Mouse (Mus musculus) forebrain, embryonic 15.5 days (tissue): Measurements from ENCODE around the gene Slc16a6. TPM values are rescaled to one million over a fixed set of nuclear protein-coding genes. Genes with fewer than 3 reads are reported as not detected.

ENCODE experiments used
- ATAC-seq: fragments of 200-750 bp; cut with Nextera tagmentation; replicated peaks from 2 replicates; pipeline ENCODE4 v1.8.0; 2017; ENCODE audit warnings: mild to moderate bottlenecking, moderate TSS enrichment, moderate library complexity
- H3K27ac ChIP-seq: fragments of 300-500 bp; sonication (generic); replicated peaks from 2 replicates; pipeline ENCODE4 v1.5.1; 2015; ENCODE audit warnings: mild to moderate bottlenecking, inconsistent platforms
- H3K27me3 ChIP-seq: fragments of 300-500 bp; sonication (generic); 2 replicates; pipeline ENCODE4 v1.6.1; 2015; ENCODE audit warnings: inconsistent platforms
- H3K36me3 ChIP-seq: fragments of 300-500 bp; sonication (generic); 2 replicates; pipeline ENCODE4 v1.6.1; 2015; ENCODE audit warnings: mild to moderate bottlenecking, inconsistent platforms
- H3K4me1 ChIP-seq: fragments of 300-500 bp; sonication (generic); 2 replicates; pipeline ENCODE4 v1.6.1; 2015; ENCODE audit warnings: inconsistent platforms
- H3K4me2 ChIP-seq: fragments of 300-500 bp; sonication (generic); replicated peaks from 2 replicates; pipeline ENCODE4 v1.6.1; 2015; ENCODE audit warnings: mild to moderate bottlenecking, inconsistent platforms
- H3K4me3 ChIP-seq: fragments of 300-500 bp; sonication (generic); 2 replicates; pipeline ENCODE4 v1.5.1; 2015; ENCODE audit warnings: mild to moderate bottlenecking, inconsistent platforms
- H3K9ac ChIP-seq: fragments of 300-500 bp; sonication (generic); replicated peaks from 2 replicates; pipeline ENCODE4 v1.6.1; 2015; ENCODE audit warnings: mild to moderate bottlenecking, inconsistent platforms
- H3K9me3 ChIP-seq: fragments of 300-500 bp; sonication (generic); 2 replicates; pipeline ENCODE4 v1.6.1; 2016; ENCODE audit warnings: inconsistent platforms
- WGBS: fragments of 180-500 bp; shearing (Covaris S2); methylation state at CpG from one replicate; pipeline ENCODE4 v1.1.7; 2015; ENCODE audit warnings: mixed read lengths; 5-methylcytosine and 5-hydroxymethylcytosine counted together
- polyA plus RNA-seq: library from polyadenylated mRNA; unstranded; fragments of >200 nt; fragmentation: Nextera tagmentation; extraction: Ambion mirVana; gene quantifications from 2 replicates; pipeline ENCODE4 v1.2.1, GENCODE M21; 2015

Gene Slc16a6
- polyA plus RNA-seq, result 3.7 and 5.1 TPM in 2 replicates

DNA sequence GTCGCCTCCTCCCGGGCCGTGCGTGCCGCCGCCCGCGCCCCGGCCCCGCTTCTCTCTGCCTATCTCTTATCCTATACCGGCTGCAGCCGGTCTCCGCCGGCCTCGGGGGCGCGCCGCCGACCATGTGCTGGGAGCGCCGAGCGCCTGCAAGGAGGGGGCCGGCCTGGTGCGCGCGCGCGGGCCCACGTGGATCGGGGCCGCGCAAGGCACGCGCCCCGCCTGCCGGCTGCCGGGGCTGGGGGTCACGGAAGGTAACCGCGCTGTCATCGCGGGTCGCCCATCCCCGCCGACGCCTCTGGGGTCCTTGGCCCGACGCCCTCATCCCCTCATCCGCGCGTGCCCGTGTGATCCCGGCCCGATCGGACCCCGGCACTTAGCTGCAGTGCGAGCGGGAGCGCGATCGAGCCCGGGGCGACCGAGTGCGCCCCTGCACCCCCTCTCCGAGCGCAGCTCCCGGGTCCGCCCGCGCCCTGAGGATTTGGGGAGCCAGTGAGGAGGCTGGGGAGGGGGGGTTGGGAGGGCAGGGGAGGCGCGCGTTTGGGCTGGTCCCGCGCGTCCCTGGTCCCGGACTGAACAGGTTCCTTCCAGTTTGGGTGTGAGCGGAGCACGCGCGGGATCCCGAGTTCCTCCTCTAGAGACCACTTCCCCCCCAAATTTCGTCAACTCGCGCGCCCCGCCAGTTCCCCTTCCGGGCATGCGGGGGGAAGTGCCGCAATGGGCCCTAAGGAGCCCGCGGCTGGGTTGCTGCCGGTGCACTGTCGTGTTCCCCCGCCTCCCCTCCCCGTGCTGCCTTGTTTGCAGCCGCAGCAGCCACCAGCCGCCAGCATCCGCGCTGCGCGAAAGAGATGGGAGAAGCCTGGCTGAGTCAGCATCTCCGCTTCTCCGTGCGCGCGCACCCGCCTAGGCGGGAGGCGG is at the start of gene Slc16a6, which contains the start of gene Arsg:
Slc16a6 (minus strand) TSS at position 428 of the 915 bp plus-strand sequence.
Arsg (plus strand) TSS at position 204 of the 915 bp plus-strand sequence.
- Histone ChIP-seq H3K4me2 (peak within 1 kb of the TSS; percentile 86), H3K36me3 (no peaks in the 10 kb centered on the region), H3K9me3 (no peaks in the 10 kb centered on the region), H3K27me3 (no peaks in the 10 kb centered on the region), H3K27ac (peak within 1 kb of the TSS; percentile 94), H3K4me1 (peaks cover 29% of the 10 kb centered on the region), H3K9ac (peak within 1 kb of the TSS; percentile 80), H3K4me3 (peak within 1 kb of the TSS; percentile 89)
- peak; percentile 90 for ATAC-seq
- under 1% methylated on average over 110 of the region's 111 CpGs for WGBS

DNA sequence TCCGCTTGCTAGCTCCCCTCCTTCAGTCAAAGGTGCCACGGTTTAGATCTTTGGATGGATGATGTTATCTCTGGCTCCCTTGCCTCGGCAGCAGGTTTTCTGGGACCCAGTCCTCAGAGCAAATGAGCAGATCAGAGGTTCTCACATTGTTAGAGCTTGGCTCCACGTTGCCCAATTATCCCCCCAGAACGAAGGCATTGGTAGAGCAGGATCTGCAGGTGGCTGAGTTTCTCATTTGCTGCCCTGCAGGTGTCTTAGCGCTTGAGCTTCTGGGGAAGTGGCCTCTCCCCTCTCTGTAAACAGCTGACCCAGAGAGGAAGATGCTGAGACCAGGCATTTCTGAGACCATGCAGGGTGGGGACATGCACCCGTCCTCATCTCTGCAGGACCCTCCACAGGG is 47.6 kb upstream of the Slc16a6 start:
- no peak overlapping the region for H3K9ac ChIP-seq
- WGBS, result 35% methylated on average over 7 of the region's 7 CpGs
- H3K4me1 ChIP-seq, result no peaks in the 10 kb centered on the region
- ATAC-seq, result no peak
- no peaks in the 10 kb centered on the region for H3K9me3 ChIP-seq
- H3K36me3 ChIP-seq, result no peaks in the 10 kb centered on the region
- no peak overlapping the region for H3K4me3 ChIP-seq
- H3K4me2 ChIP-seq, result no peak overlapping the region
- H3K27ac ChIP-seq, result no peak overlapping the region
- no peaks in the 10 kb centered on the region for H3K27me3 ChIP-seq

DNA sequence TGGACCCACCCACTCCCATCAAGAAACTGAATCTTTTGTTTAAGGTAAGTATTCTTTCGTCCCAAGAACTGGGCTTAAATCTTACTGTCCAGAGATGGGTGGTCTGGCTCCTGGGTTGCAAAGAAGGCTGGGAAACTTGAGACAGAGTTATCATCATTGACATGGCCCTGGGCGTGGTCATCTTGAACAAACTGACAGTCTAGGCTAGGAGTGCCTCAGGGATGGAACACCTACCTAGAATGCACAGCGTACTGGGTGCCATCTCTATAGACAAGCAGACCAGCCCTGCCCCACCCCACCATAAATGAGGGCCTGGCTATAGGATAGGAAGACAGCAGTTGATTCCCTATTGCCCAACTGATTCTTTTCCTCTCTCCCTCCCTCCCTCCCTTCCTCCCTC is 44.4 kb upstream of the Slc16a6 start:
- Histone ChIP-seq H3K4me2 (no peak overlapping the region), H3K4me3 (no peak overlapping the region), H3K9me3 (no peaks in the 10 kb centered on the region), H3K27ac (no peak overlapping the region), H3K27me3 (no peaks in the 10 kb centered on the region), H3K9ac (no peak overlapping the region), H3K36me3 (no peaks in the 10 kb centered on the region), H3K4me1 (no peaks in the 10 kb centered on the region)
- ATAC-seq, result no peak
- 89% methylated on average over 3 of the region's 3 CpGs for WGBS

DNA sequence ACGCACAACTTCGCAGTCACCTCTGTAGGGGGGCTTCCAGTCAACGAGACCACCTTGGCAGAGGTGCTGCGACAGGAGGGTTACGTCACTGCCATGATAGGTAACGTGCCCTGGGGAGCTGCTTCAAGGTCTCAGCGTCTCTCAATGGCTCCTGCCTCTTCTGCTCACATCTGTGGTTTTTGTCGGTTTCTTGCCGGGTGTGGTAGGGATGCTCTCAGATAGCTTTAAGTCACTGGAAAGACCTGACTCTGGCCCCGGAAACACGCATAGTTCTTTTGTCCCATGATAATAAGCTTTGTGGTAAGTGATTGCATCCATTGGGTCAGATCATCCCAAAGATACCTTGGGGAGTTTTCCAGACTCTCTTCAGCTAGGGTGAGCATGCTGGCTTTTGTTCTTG is 43.9 kb upstream of the Slc16a6 start:
- H3K27ac ChIP-seq, result no peak overlapping the region
- no peaks in the 10 kb centered on the region for H3K36me3 ChIP-seq
- H3K4me3 ChIP-seq, result no peak overlapping the region
- H3K4me1 ChIP-seq, result no peaks in the 10 kb centered on the region
- ATAC-seq, result no peak
- H3K9me3 ChIP-seq, result no peaks in the 10 kb centered on the region
- WGBS, result 89% methylated on average over 11 of the region's 11 CpGs
- no peaks in the 10 kb centered on the region for H3K27me3 ChIP-seq
- H3K9ac ChIP-seq, result no peak overlapping the region
- H3K4me2 ChIP-seq, result no peak overlapping the region

DNA sequence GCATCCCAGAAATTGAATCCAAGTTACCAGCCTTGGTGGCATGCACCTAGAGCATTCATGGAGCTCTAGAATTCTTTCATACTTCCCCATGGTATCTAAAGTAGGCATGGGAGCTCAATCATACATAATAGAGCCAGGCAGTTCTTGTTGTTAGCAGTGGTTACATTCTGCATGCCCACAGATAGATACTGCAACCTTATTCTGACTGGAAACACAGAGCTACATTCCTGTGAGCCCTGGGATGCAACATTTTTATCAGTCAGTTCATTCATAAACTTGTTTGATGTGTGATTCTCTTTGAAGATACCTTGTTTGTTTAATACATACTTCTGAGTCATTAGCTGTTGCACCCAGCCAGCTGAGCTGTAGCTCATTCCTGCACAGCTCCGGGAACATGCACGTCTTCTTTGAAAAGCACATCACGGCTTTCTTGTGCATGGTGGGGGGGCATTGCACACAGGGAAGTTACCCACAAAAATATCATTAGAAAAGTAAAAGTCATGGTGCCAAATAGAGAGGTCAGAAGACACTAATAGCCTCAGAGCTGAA is 40.7 kb upstream of the Slc16a6 start:
- no peaks in the 10 kb centered on the region for H3K4me1 ChIP-seq
- no peaks in the 10 kb centered on the region for H3K9me3 ChIP-seq
- no peaks in the 10 kb centered on the region for H3K36me3 ChIP-seq
- H3K27ac ChIP-seq, result no peak overlapping the region
- no peak overlapping the region for H3K9ac ChIP-seq
- H3K27me3 ChIP-seq, result no peaks in the 10 kb centered on the region
- 90% methylated on average over 3 of the region's 3 CpGs for WGBS
- no peak for ATAC-seq
- H3K4me2 ChIP-seq, result no peak overlapping the region
- no peak overlapping the region for H3K4me3 ChIP-seq

DNA sequence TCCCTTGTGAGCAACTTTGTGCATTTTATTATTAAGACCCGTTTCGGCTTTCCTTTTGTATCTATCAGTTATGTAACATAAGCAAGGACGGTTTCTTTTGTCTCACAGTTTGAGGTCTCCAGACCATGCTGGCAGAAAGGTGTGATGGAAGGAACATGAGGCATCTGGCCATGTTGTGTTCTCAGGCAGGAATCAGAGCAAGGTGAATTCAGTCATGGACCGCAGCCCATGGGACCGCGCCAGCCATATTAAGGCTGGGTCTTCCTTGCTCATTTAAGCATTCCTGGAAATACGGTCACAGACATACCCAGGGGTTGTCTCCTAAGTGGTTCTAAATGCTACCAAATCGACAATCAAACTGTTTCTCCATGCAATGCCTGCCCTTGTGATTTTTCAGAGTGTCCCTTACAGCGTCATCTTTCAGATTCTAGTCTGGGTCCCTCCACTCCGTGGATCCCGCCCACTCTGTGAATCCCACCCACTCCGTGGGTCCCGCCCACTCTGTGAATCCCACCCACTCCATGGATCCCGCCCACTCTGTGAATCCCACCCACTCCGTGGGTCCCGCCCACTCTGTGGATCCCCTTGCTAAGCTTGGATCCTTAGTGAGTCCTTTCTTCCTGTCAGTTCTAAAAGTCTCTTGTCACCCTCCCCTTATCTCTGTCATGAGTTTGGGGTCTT is 39.7 kb upstream of the Slc16a6 start:
- WGBS, result 87% methylated on average over 16 of the region's 16 CpGs
- Histone ChIP-seq H3K27ac (no peak overlapping the region), H3K9ac (no peak overlapping the region), H3K9me3 (no peaks in the 10 kb centered on the region), H3K4me2 (no peak overlapping the region), H3K4me1 (no peaks in the 10 kb centered on the region), H3K36me3 (no peaks in the 10 kb centered on the region), H3K4me3 (no peak overlapping the region), H3K27me3 (no peaks in the 10 kb centered on the region)
- ATAC-seq, result no peak

DNA sequence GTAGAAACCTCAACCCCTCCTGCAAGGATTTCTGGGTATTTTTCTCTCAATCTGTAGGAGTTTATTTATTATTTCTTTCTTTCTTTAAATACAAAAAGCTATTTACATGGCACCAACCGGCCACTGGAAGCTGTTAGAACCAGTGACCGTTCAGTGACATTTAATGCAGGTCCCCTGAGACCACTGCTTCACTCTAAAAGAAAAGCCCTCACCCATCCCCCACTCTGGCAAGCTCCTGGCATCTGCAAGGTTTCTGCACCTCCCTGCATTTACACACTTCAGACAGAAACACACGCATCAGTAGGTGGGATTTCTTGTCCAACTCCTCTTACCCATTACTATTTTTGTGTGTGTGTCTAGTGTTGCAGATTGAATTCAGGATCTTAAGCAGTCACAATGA is 33.7 kb upstream of the Slc16a6 start:
- ATAC-seq, result no peak
- H3K4me2 ChIP-seq, result no peak overlapping the region
- 56% methylated on average over 3 of the region's 3 CpGs for WGBS

DNA sequence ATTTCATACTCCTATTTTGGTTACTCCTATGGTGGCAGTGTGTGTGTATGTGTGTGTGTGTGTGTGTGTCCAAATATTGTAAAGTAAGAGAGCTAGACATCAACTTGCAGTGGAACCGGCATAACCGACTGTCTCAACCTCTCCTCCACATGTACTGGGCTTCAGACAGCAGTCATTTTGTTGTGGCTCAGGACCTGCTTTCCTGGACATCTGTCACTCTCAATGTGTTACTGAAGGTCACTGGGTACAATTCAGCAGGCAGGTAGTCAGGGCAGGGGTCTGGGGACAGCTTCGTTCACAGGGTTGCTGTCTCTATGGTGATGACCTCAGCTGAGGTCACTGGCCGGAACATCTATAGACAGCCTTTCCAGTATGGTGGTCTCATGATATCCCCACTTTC is 32.4 kb upstream of the Slc16a6 start:
- no peak overlapping the region for H3K4me3 ChIP-seq
- H3K4me1 ChIP-seq, result peaks cover 3% of the 10 kb centered on the region; the same call in 1 of the 2 replicates
- H3K4me2 ChIP-seq, result no peak overlapping the region
- 86% methylated on average over 4 of the region's 4 CpGs for WGBS
- H3K27me3 ChIP-seq, result no peaks in the 10 kb centered on the region
- no peak overlapping the region for H3K9ac ChIP-seq
- no peak overlapping the region for H3K27ac ChIP-seq
- no peak for ATAC-seq
- H3K9me3 ChIP-seq, result no peaks in the 10 kb centered on the region
- no peaks in the 10 kb centered on the region for H3K36me3 ChIP-seq

More for the DNA sequence above, 33.7 kb upstream of the Slc16a6 start:
- no peaks in the 10 kb centered on the region for H3K9me3 ChIP-seq
- H3K36me3 ChIP-seq, result no peaks in the 10 kb centered on the region
- no peaks in the 10 kb centered on the region for H3K27me3 ChIP-seq
- H3K4me1 ChIP-seq, result peaks cover 3% of the 10 kb centered on the region; the same call in 1 of the 2 replicates
- H3K4me3 ChIP-seq, result no peak overlapping the region
- no peak overlapping the region for H3K27ac ChIP-seq
- H3K9ac ChIP-seq, result no peak overlapping the region

DNA sequence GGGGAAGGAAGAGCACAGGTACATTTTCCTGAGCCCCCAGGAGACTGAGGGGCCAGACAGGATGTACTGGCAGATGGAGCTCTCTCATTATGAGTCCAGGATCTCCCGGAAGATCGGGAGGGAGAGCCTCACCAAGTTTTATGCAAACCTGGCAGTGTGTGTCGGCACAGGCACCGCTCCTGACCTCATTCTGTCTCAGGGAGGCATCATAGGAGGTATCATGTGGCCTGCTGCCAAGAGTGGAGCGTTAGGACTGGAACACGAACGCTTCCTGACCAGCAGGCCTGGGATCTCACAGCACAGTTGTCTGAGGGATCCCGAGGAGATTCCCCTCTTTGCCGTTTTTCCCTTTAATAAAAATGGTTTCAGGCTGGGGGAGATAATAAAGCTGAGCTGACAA is 31.6 kb upstream of the Slc16a6 start:
- Histone ChIP-seq H3K9ac (no peak overlapping the region), H3K4me1 (peaks cover 3% of the 10 kb centered on the region; the same call in 1 of the 2 replicates), H3K4me2 (no peak overlapping the region), H3K9me3 (no peaks in the 10 kb centered on the region), H3K27me3 (no peaks in the 10 kb centered on the region), H3K4me3 (no peak overlapping the region), H3K27ac (no peak overlapping the region), H3K36me3 (no peaks in the 10 kb centered on the region)
- WGBS, result 37% methylated on average over 9 of the region's 9 CpGs
- ATAC-seq, result no peak

DNA sequence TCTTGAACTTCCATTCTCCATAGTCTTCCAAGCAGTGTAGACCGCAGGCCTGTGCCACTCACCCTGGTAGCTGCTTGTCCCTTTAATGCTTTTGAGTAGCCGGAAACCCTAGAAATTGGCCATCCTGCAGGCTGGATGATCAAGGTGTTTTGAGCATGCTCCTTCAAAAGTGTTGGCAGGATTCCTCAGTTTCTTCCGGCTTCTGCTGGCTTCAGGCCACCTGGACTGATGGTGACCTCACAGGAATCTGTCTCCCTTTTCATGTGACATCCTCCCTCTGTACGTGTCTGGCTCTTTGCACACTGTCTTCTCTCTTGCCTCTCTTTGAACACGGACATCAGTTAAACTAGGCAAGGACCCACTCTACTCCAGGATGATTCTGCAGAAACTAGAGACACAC is 26.8 kb upstream of the Slc16a6 start:
- no peak overlapping the region for H3K4me3 ChIP-seq
- no peak overlapping the region for H3K27ac ChIP-seq
- no peak overlapping the region for H3K4me2 ChIP-seq
- no peaks in the 10 kb centered on the region for H3K9me3 ChIP-seq
- no peak for ATAC-seq
- WGBS, result 79% methylated on average over 5 of the region's 5 CpGs
- H3K27me3 ChIP-seq, result no peaks in the 10 kb centered on the region
- peaks cover 25% of the 10 kb centered on the region for H3K4me1 ChIP-seq
- no peak overlapping the region for H3K9ac ChIP-seq
- no peaks in the 10 kb centered on the region for H3K36me3 ChIP-seq

DNA sequence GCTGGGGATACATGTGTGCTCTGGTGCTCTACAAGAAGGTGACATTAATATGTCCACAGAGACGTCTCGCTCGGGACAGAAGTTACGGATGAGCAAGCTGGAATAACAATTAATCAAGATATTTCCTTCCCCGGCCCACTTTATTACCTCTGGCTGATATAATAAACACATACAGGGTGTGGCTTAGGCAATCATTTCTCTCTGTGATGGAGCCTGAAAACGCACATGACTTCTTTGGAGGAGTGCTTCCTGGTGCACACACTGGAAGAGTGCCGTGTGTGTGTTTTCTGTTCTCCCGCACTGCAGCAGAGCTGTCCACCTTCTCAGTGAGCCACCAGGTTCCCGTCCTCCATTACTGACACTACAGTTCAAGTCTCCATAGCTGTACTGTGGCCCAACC is 24.6 kb upstream of the Slc16a6 start:
- Histone ChIP-seq H3K4me1 (peaks cover 21% of the 10 kb centered on the region), H3K4me2 (no peak overlapping the region), H3K9ac (no peak overlapping the region), H3K4me3 (no peak overlapping the region), H3K9me3 (no peaks in the 10 kb centered on the region), H3K36me3 (no peaks in the 10 kb centered on the region), H3K27ac (peak overlapping the region; percentile 67), H3K27me3 (no peaks in the 10 kb centered on the region)
- 84% methylated on average over 9 of the region's 9 CpGs for WGBS
- ATAC-seq, result no peak
